Comparison of ENCODE assay signal across 8 mouse cellular contexts in genomic region chr5:34931516-34932457, GRCm38 (mm10). TPM values are rescaled to one million over a fixed set of nuclear protein-coding genes. Genes with fewer than 3 reads are reported as not detected.
A peak's percentile ranks its signal among the peaks of the same experiment; 100 is the strongest.
DNase-seq lines count a peak whose midpoint lies in the region; ATAC-seq and TF ChIP-seq lines count a peak whose summit lies in the region.

No protein-coding gene starts in this region.

- H3K36me3 ChIP-seq in embryonic facial prominence, embryonic 10.5 days (replicated peaks) = no peaks in the 10 kb centered on the region
- no peaks in the 10 kb centered on the region for H3K36me3 ChIP-seq in hindbrain, embryonic 11.5 days (ENCODE audit: control insufficient read depth, insufficient read depth, low read length)
- no peaks in the 10 kb centered on the region for H3K36me3 ChIP-seq in lung, embryonic 15.5 days
- no peaks in the 10 kb centered on the region for H3K36me3 ChIP-seq in thymus, adult 2 months (ENCODE audit: control insufficient read depth, insufficient read depth, low read length)

- DNase-seq in brain, embryonic 14.5 days (ENCODE audit: low read depth) = peak; percentile 47
- DNase-seq in embryonic facial prominence, embryonic 10.5 days (ENCODE audit: low spot score) = peak; percentile 36
- peak; percentile 32 for DNase-seq in hindbrain, embryonic 11.5 days (ENCODE audit: low spot score)
- DNase-seq in MN1 (ENCODE audit: low spot score) = no peak
- DNase-seq in ovary, postnatal 10 days (ENCODE audit: low spot score) = no peak
- no peak for DNase-seq in gastrocnemius, postnatal 36 days
- no peak for DNase-seq in thymus, adult 2 months

- intact Hi-C loops in gastrocnemius, postnatal 36 days (cut with DNase I) = no loop called here

- no peak overlapping the region for H3K9ac ChIP-seq in hindbrain, embryonic 11.5 days (ENCODE audit: low read depth, low read length)
- no peak overlapping the region for H3K9ac ChIP-seq in lung, embryonic 15.5 days

- H3K27ac ChIP-seq in embryonic facial prominence, embryonic 10.5 days (replicated peaks) = peak overlapping the region; percentile 81
- peak overlapping the region; percentile 62 for H3K27ac ChIP-seq in hindbrain, embryonic 11.5 days (ENCODE audit: low read depth, low read length)
- peak overlapping the region; percentile 86 for H3K27ac ChIP-seq in lung, embryonic 15.5 days
- H3K27ac ChIP-seq in thymus, adult 2 months (ENCODE audit: control insufficient read depth, insufficient read depth, low read length) = no peak overlapping the region

- TF ChIP-seq CTCF in brain, embryonic 14.5 days (IDR thresholded peaks at IDR 0.05; ENCODE audit: borderline replicate concordance, extremely low read depth, insufficient read depth, insufficient read length) = no peak
- TF ChIP-seq CTCF in thymus, adult 2 months (IDR thresholded peaks at IDR 0.05; ENCODE audit: borderline replicate concordance, control insufficient read depth, extremely low read depth, insufficient read depth, low read length, poor library complexity) = no peak

- H3K4me2 ChIP-seq in hindbrain, embryonic 11.5 days (replicated peaks; ENCODE audit: low read depth, low read length) = no peak overlapping the region
- H3K4me2 ChIP-seq in lung, embryonic 15.5 days = peak overlapping the region; percentile 17; the same call in 1 of the 2 replicates

- no peak for TF ChIP-seq POLR2A in brain, embryonic 14.5 days (IDR thresholded peaks at IDR 0.05; ENCODE audit: borderline replicate concordance, extremely low read depth, insufficient read depth, insufficient read length, poor library complexity, severe bottlenecking)
- no peak for TF ChIP-seq POLR2A in thymus, adult 2 months (IDR thresholded peaks at IDR 0.05; ENCODE audit: control insufficient read depth, extremely low read depth, insufficient read depth, low read length, poor library complexity)

- no peak overlapping the region for H3K4me3 ChIP-seq in embryonic facial prominence, embryonic 10.5 days
- H3K4me3 ChIP-seq in hindbrain, embryonic 11.5 days (ENCODE audit: low read depth, low read length) = no peak overlapping the region
- H3K4me3 ChIP-seq in lung, embryonic 15.5 days = no peak overlapping the region
- no peak overlapping the region for H3K4me3 ChIP-seq in thymus, adult 2 months (ENCODE audit: control insufficient read depth, insufficient read depth, low read length)

- H3K27me3 ChIP-seq in embryonic facial prominence, embryonic 10.5 days (replicated peaks; ENCODE audit: low read depth, poor library complexity, severe bottlenecking) = no peaks in the 10 kb centered on the region
- no peaks in the 10 kb centered on the region for H3K27me3 ChIP-seq in hindbrain, embryonic 11.5 days (ENCODE audit: control insufficient read depth, insufficient read depth, low read length)
- no peaks in the 10 kb centered on the region for H3K27me3 ChIP-seq in lung, embryonic 15.5 days
- H3K27me3 ChIP-seq in thymus, adult 2 months (ENCODE audit: control insufficient read depth, insufficient read depth, low read length) = no peaks in the 10 kb centered on the region

- ATAC-seq in hindbrain, embryonic 11.5 days (ENCODE audit: low FRiP score) = no peak
- peak; percentile 40; the same call in 1 of the 2 replicates for ATAC-seq in lung, embryonic 15.5 days (ENCODE audit: borderline replicate concordance, extremely low read depth, low FRiP score, low TSS enrichment)

- 53% methylated on average over 11 of the region's 11 CpGs for WGBS in embryonic facial prominence, embryonic 10.5 days
- WGBS in hindbrain, embryonic 11.5 days = 56% methylated on average over 11 of the region's 11 CpGs
- 27% methylated on average over 11 of the region's 11 CpGs for WGBS in lung, embryonic 15.5 days
- 75% methylated on average over 11 of the region's 11 CpGs for WGBS in thymus, adult 2 months

- H3K4me1 ChIP-seq in embryonic facial prominence, embryonic 10.5 days = peaks cover 21% of the 10 kb centered on the region
- H3K4me1 ChIP-seq in hindbrain, embryonic 11.5 days (replicated peaks; ENCODE audit: control insufficient read depth, insufficient read depth, low read length) = peaks cover 3% of the 10 kb centered on the region; the same call in 1 of the 2 replicates
- H3K4me1 ChIP-seq in lung, embryonic 15.5 days = peaks cover 25% of the 10 kb centered on the region
- no peaks in the 10 kb centered on the region for H3K4me1 ChIP-seq in thymus, adult 2 months (replicated peaks; ENCODE audit: control insufficient read depth, insufficient read depth, low read length)

- no peaks in the 10 kb centered on the region for H3K9me3 ChIP-seq in embryonic facial prominence, embryonic 10.5 days
- no peaks in the 10 kb centered on the region for H3K9me3 ChIP-seq in hindbrain, embryonic 11.5 days (ENCODE audit: control insufficient read depth, low read length)
- no peaks in the 10 kb centered on the region for H3K9me3 ChIP-seq in lung, embryonic 15.5 days

RNA-seq across cellular contexts. Expression of gene Rgs12, which starts 17.5 kb away (rescaled TPM):
- 58.7 and 60.9 TPM in 2 replicates for polyA plus RNA-seq in brain, embryonic 14.5 days (2012; rRNA removed)
- 52.7 and 54.5 TPM in 2 replicates for polyA plus RNA-seq in embryonic facial prominence, embryonic 10.5 days (2016; fragmentation: Nextera tagmentation; extraction: Ambion mirVana)
- 37.1 and 41.4 TPM in 2 replicates for polyA plus RNA-seq in hindbrain, embryonic 11.5 days (2014; fragmentation: Nextera tagmentation; extraction: Ambion mirVana)
- polyA plus RNA-seq in lung, embryonic 15.5 days (2015; fragmentation: Nextera tagmentation; extraction: Ambion mirVana) = 32.3 and 35.3 TPM in 2 replicates
- total RNA-seq in gastrocnemius, postnatal 36 days (2021) = 1 to 10 TPM; 2.5 to 3.8 TPM
- polyA plus RNA-seq in thymus, adult 2 months (2012; rRNA removed) = 50.7 and 51.7 TPM in 2 replicates

RNA-seq across cellular contexts. Expression of gene Msantd1, which starts 24.0 kb away (rescaled TPM):
- 8.2 and 9.0 TPM in 2 replicates for polyA plus RNA-seq in brain, embryonic 14.5 days (2012; rRNA removed)
- polyA plus RNA-seq in embryonic facial prominence, embryonic 10.5 days (2016; fragmentation: Nextera tagmentation; extraction: Ambion mirVana) = 0.63 and 1.2 TPM in 2 replicates
- 1.7 and 2.7 TPM in 2 replicates for polyA plus RNA-seq in hindbrain, embryonic 11.5 days (2014; fragmentation: Nextera tagmentation; extraction: Ambion mirVana)
- 0.76 and 0.79 TPM in 2 replicates for polyA plus RNA-seq in lung, embryonic 15.5 days (2015; fragmentation: Nextera tagmentation; extraction: Ambion mirVana)
- total RNA-seq in gastrocnemius, postnatal 36 days (2021) = under 1 TPM; 0.13 to 0.49 TPM
- 3.9 and 6.5 TPM in 2 replicates for polyA plus RNA-seq in thymus, adult 2 months (2012; rRNA removed)

Comparison
In these comparisons a context has a peak if more than half of its experiments do, and no peak if none do; other contexts are left out.
1. DNase-seq: peak in brain, embryonic 14.5 days (single experiment), embryonic facial prominence, embryonic 10.5 days (single experiment) and hindbrain, embryonic 11.5 days (single experiment); none in MN1 (single experiment), ovary, postnatal 10 days (single experiment), gastrocnemius, postnatal 36 days (0 of 2) and thymus, adult 2 months (single experiment).